Mouse (Mus musculus) ES-E14 (cell line): ENCODE data around the gene Trappc3. TPM values are rescaled to one million over a fixed set of nuclear protein-coding genes. Genes with fewer than 3 reads are reported as not detected.

Experiments used
- DNase-seq: peaks from one replicate; pipeline ENCODE4 v3.0.0-alpha.2; 2013; ENCODE audit warnings: low read depth, low spot score
- H3K27ac ChIP-seq: 2 replicates; pipeline ENCODE4 v1.5.1; 2012; ENCODE audit warnings: low read depth, mild to moderate bottlenecking, low read length, moderate library complexity, mixed read lengths; ENCODE audit not compliant: poor library complexity, insufficient read depth, severe bottlenecking
- H3K36me3 ChIP-seq: 2 replicates; pipeline ENCODE4 v1.6.1; 2012; ENCODE audit warnings: mild to moderate bottlenecking, low read length, moderate library complexity, mixed read lengths; ENCODE audit not compliant: control insufficient read depth, poor library complexity, insufficient read depth, severe bottlenecking
- H3K4me1 ChIP-seq, 2 experiments: fragments of 150-350 bp in 1 of 2; sonication (generic) in 1 of 2; 2 replicates each; pipeline ENCODE4 v1.6.1; 2012; ENCODE audit warnings: low read length in 2 of 2, mild to moderate bottlenecking in 1 of 2, mixed read lengths in 1 of 2; ENCODE audit not compliant: control insufficient read depth in 2 of 2, insufficient read depth in 2 of 2, poor library complexity in 1 of 2
- H3K4me3 ChIP-seq, 2 experiments: fragments of 150-350 bp in 1 of 2; sonication (generic) in 1 of 2; 2 replicates each; pipeline ENCODE4 v1.5.1; 2012; ENCODE audit warnings: low read length in 2 of 2, low read depth in 1 of 2, mild to moderate bottlenecking in 1 of 2, mixed read lengths in 1 of 2; ENCODE audit not compliant: insufficient read depth in 1 of 2, poor library complexity in 1 of 2, severe bottlenecking in 1 of 2
- H3K9ac ChIP-seq: 2 replicates; pipeline ENCODE4 v1.6.1; 2012; ENCODE audit warnings: low read depth, mild to moderate bottlenecking, low read length, mixed read lengths; ENCODE audit not compliant: poor library complexity, insufficient read depth, severe bottlenecking
- H3K9me3 ChIP-seq: fragments of 150-350 bp; sonication (generic); 2 replicates; pipeline ENCODE4 v1.6.1; 2012; ENCODE audit warnings: low read depth, mild to moderate bottlenecking, low read length; ENCODE audit not compliant: control insufficient read depth, insufficient read depth
- CHD2 ChIP-seq: IDR thresholded peaks from 2 replicates; pipeline ENCODE4 v1.6.1; 2014; ENCODE audit warnings: mild to moderate bottlenecking, low read depth, low read length, inconsistent platforms
- HCFC1 ChIP-seq: IDR thresholded peaks from 2 replicates; pipeline ENCODE4 v1.6.1; 2012; ENCODE audit warnings: low read length, inconsistent platforms, borderline replicate concordance; ENCODE audit not compliant: insufficient read depth
- MAFK ChIP-seq: IDR thresholded peaks from 2 replicates; pipeline ENCODE4 v1.6.1; 2014; ENCODE audit warnings: mild to moderate bottlenecking, low read depth, low read length, inconsistent platforms; ENCODE audit not compliant: insufficient read depth
- ZC3H11A ChIP-seq: IDR thresholded peaks from 2 replicates; pipeline ENCODE4 v1.6.1; 2012; ENCODE audit warnings: low read depth, mild to moderate bottlenecking, inconsistent platforms, low read length, borderline replicate concordance
- ZNF384 ChIP-seq: IDR thresholded peaks from 2 replicates; pipeline ENCODE4 v1.6.1; 2012; ENCODE audit warnings: low read depth, low read length, inconsistent platforms
- in situ Hi-C, 2 experiments: fragments of 600-800 bp; cut with MboI; formaldehyde crosslinking; loops; one replicate each; pipeline ENCODE4 v1.15.1; 2025; ENCODE audit warnings: low sequenced_read_pairs in 2 of 2, inconsistent platforms in 1 of 2; ENCODE audit not compliant: unreplicated experiment in 2 of 2
- total RNA-seq: library from RNA; depleted of rRNA; stranded (reverse); fragments of 300-350 nt; gene quantifications from 2 replicates; pipeline ENCODE4 v1.2.3, GENCODE M21; 2012

The Trappc3 gene
- total RNA-seq, 1 experiment: 54.8 TPM

GRCm38 (mm10) chr4:126251655-126252254 lies 10.4 kb upstream of the Trappc3 start:
- Histone ChIP-seq H3K9ac (peak overlapping the region; percentile 8; the same call in 1 of the 2 replicates), H3K9me3 (no peaks in the 10 kb centered on the region), H3K27ac (no peak overlapping the region), H3K36me3 (no peaks in the 10 kb centered on the region), H3K4me1 (peaks cover 0 to 24% of the 10 kb centered on the region in 2 experiments; a peak in 3 of 4 replicates), H3K4me3 (no peak overlapping the region; a peak in 2 of 4 replicates)
- TF ChIP-seq ZNF384 (no peak), MAFK (no peak), CHD2 (no peak), HCFC1 (no peak), ZC3H11A (no peak)
- DNase-seq: no peak
- in situ Hi-C loops: no loop called here

GRCm38 (mm10) chr4:126252411-126253237 lies 9.5 kb upstream of the Trappc3 start:
- Histone ChIP-seq H3K9me3 (no peaks in the 10 kb centered on the region), H3K36me3 (no peaks in the 10 kb centered on the region), H3K9ac (no peak overlapping the region), H3K4me3 (no peak overlapping the region), H3K27ac (no peak overlapping the region), H3K4me1 (peaks cover 0 to 21% of the 10 kb centered on the region in 2 experiments; a peak in 2 of 4 replicates)
- in situ Hi-C loops: no loop called here
- no peak for DNase-seq
- TF ChIP-seq MAFK: no peak
- no peak for TF ChIP-seq ZNF384
- TF ChIP-seq HCFC1: no peak
- no peak for TF ChIP-seq ZC3H11A
- no peak for TF ChIP-seq CHD2

- H3K4me1 ChIP-seq: peaks cover 0 to 17% of the 10 kb centered on the region in 2 experiments; a peak in 1 of 4 replicates
- H3K9ac ChIP-seq: no peak overlapping the region
- H3K27ac ChIP-seq: no peak overlapping the region
These were observed 8.4 kb upstream of the Trappc3 start for GRCm38 (mm10) chr4:126253637-126254272.

DNA sequence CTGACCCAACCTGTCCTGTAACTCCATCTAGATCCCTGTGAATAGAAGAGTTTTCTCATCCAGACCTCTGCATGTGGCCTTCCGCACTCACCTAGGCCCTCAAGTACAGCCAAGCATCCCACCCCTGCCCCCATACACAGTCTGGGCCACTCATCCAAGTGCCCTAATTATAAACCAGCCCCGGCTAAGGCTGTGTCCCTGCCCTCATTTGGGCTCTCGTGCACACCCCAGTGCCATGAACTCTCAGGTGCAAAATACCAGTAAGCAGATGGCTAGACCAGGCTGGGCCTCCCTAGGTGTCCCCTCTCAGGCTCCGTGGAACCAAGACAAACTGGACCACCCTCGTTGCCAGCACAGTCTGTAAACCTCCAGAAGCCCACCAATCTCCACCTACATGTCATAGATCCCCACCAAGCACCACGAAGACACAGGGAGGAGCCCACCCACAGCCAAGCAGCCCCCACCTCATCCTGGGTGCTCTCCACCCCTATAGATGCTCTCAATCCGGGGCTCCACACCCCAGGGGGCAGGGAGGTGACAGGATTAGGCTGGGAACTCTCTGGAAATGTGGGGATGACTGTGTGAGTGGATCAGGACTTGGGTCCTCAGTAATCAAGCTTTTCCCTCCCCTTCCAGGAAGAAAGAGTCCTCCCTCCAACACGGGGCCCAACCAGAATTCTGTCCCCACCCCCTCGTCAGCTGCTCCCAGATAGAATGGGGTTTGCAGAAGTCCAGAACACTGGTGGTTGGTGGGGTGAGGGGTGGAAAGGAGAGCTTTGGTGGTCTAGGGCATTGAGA lies 7.6 kb upstream of the Trappc3 start:
- 0 out of 2 replicates have a peak overlapping the region, but pooled peaks have one; percentile 27 for H3K9ac ChIP-seq
- no peaks in the 10 kb centered on the region for H3K9me3 ChIP-seq
- TF ChIP-seq HCFC1 (no peak), CHD2 (no peak), ZC3H11A (no peak), MAFK (no peak), ZNF384 (no peak)
- DNase-seq: no peak
- peak overlapping the region; percentile 82 to 86 for H3K4me3 ChIP-seq
- no peaks in the 10 kb centered on the region for H3K36me3 ChIP-seq
- peaks cover 0 to 20% of the 10 kb centered on the region in 2 experiments; a peak in 1 of 4 replicates for H3K4me1 ChIP-seq
- in situ Hi-C loops: no loop called here
- H3K27ac ChIP-seq: no peak overlapping the region

More at GRCm38 (mm10) chr4:126253637-126254272, 8.4 kb upstream of the Trappc3 start:
- in situ Hi-C loops: no loop called here
- Histone ChIP-seq H3K4me3 (no peak overlapping the region), H3K36me3 (no peaks in the 10 kb centered on the region), H3K9me3 (no peaks in the 10 kb centered on the region)
- no peak for DNase-seq
- TF ChIP-seq MAFK: no peak
- TF ChIP-seq ZNF384: no peak
- TF ChIP-seq ZC3H11A: no peak
- no peak for TF ChIP-seq CHD2
- no peak for TF ChIP-seq HCFC1
